Mouse (Mus musculus) stomach, postnatal 0 days (tissue): Measurements from ENCODE around the gene Tbcel. TPM values are rescaled to one million over a fixed set of nuclear protein-coding genes. Genes with fewer than 3 reads are reported as not detected.

Experiments
- ATAC-seq: fragments of 200-750 bp; cut with Nextera tagmentation; 2 replicates; pipeline ENCODE4 v1.8.0; 2017; ENCODE audit not compliant: low FRiP score, low TSS enrichment
- DNase-seq: peaks from one replicate; pipeline ENCODE4 v3.0.0-alpha.2; 2016; ENCODE audit warnings: low spot score
- H3K27ac ChIP-seq: fragments of 300-500 bp; sonication (generic); replicated peaks from 2 replicates; pipeline ENCODE4 v1.5.1; 2014; ENCODE audit warnings: mild to moderate bottlenecking, control low read depth
- H3K27me3 ChIP-seq: fragments of 300-500 bp; sonication (generic); 2 replicates; pipeline ENCODE4 v1.6.1; 2014; ENCODE audit warnings: low read length; ENCODE audit not compliant: control insufficient read depth, insufficient read depth
- H3K36me3 ChIP-seq: fragments of 300-500 bp; sonication (generic); 2 replicates; pipeline ENCODE4 v1.6.1; 2014; ENCODE audit warnings: low read length, mixed read lengths; ENCODE audit not compliant: control insufficient read depth, insufficient read depth
- H3K4me1 ChIP-seq: fragments of 300-500 bp; sonication (generic); replicated peaks from 2 replicates; pipeline ENCODE4 v1.6.1; 2014; ENCODE audit warnings: antibody characterized with exemption; ENCODE audit not compliant: control insufficient read depth, insufficient read depth
- H3K4me2 ChIP-seq: fragments of 300-500 bp; sonication (generic); replicated peaks from 2 replicates; pipeline ENCODE4 v1.6.1; 2014; ENCODE audit warnings: low read depth, mild to moderate bottlenecking, control low read depth, moderate library complexity
- H3K4me3 ChIP-seq: fragments of 300-500 bp; sonication (generic); 2 replicates; pipeline ENCODE4 v1.5.1; 2014; ENCODE audit warnings: low read depth, low read length, control low read depth
- H3K9ac ChIP-seq: fragments of 300-500 bp; sonication (generic); 2 replicates; pipeline ENCODE4 v1.6.1; 2014; ENCODE audit warnings: mild to moderate bottlenecking, low read length, control low read depth, mixed read lengths
- H3K9me3 ChIP-seq: fragments of 300-500 bp; sonication (generic); 2 replicates; pipeline ENCODE4 v1.6.1; 2016; ENCODE audit warnings: low read length; ENCODE audit not compliant: control insufficient read depth
- CTCF ChIP-seq: IDR thresholded peaks from 2 replicates; pipeline ENCODE4 v1.5.1; 2016; ENCODE audit warnings: antibody characterized with exemption, low read depth, mild to moderate bottlenecking, moderate library complexity
- EP300 ChIP-seq: optimal IDR thresholded peaks from 2 replicates; pipeline ENCODE3; 2016; ENCODE audit warnings: antibody characterized with exemption
- WGBS: fragments of 180-500 bp; shearing (Covaris S2); extraction: QIAGEN DNeasy Blood & Tissue Kit; methylation state at CpG from one replicate; pipeline ENCODE4 v1.1.7; 2014; 5-methylcytosine and 5-hydroxymethylcytosine counted together
- polyA plus RNA-seq: library from polyadenylated mRNA; unstranded; fragments of >200 nt; fragmentation: Nextera tagmentation; extraction: Ambion mirVana; gene quantifications from 2 replicates; pipeline ENCODE4 v1.2.1, GENCODE M21; 2015

The Tbcel gene
- polyA plus RNA-seq, 1 experiment from 2014 or later: 3.0 TPM

GRCm38 (mm10) chr9:42496296-42496695, 11.3 kb downstream of the Tbcel start:
- Histone ChIP-seq H3K36me3 (no peaks in the 10 kb centered on the region), H3K27me3 (no peaks in the 10 kb centered on the region), H3K4me3 (no peak overlapping the region), H3K4me1 (no peaks in the 10 kb centered on the region), H3K27ac (no peak overlapping the region), H3K9ac (no peak overlapping the region), H3K9me3 (no peaks in the 10 kb centered on the region), H3K4me2 (no peak overlapping the region)
- 68% methylated on average over 2 of the region's 2 CpGs for WGBS
- no peak for DNase-seq
- TF ChIP-seq EP300 (no peak), CTCF (no peak)
- ATAC-seq: no peak

- no peak for TF ChIP-seq EP300
- no peak for TF ChIP-seq CTCF
- no peak overlapping the region for H3K9ac ChIP-seq
These were observed 15.8 kb downstream of the Tbcel start for GRCm38 (mm10) chr9:42491780-42492179.

GRCm38 (mm10) chr9:42490589-42491382, 16.8 kb downstream of the Tbcel start:
- Histone ChIP-seq H3K27me3 (no peaks in the 10 kb centered on the region), H3K9me3 (no peaks in the 10 kb centered on the region), H3K36me3 (no peaks in the 10 kb centered on the region), H3K4me1 (no peaks in the 10 kb centered on the region), H3K9ac (no peak overlapping the region), H3K4me3 (no peak overlapping the region), H3K27ac (no peak overlapping the region), H3K4me2 (no peak overlapping the region)
- DNase-seq (no peak), ATAC-seq (no peak)
- TF ChIP-seq EP300 (no peak), CTCF (no peak)
- WGBS: 57% methylated on average over 16 of the region's 16 CpGs

More at GRCm38 (mm10) chr9:42491780-42492179, 15.8 kb downstream of the Tbcel start:
- no peak overlapping the region for H3K27ac ChIP-seq
- ATAC-seq (no peak), DNase-seq (no peak)
- H3K36me3 ChIP-seq: no peaks in the 10 kb centered on the region
- no peaks in the 10 kb centered on the region for H3K9me3 ChIP-seq
- WGBS: 85% methylated on average over 9 of the region's 9 CpGs
- no peak overlapping the region for H3K4me2 ChIP-seq
- no peaks in the 10 kb centered on the region for H3K4me1 ChIP-seq
- H3K27me3 ChIP-seq: no peaks in the 10 kb centered on the region
- H3K4me3 ChIP-seq: no peak overlapping the region

- no peak for DNase-seq
- H3K4me1 ChIP-seq: no peaks in the 10 kb centered on the region
- H3K9me3 ChIP-seq: no peaks in the 10 kb centered on the region
- TF ChIP-seq EP300: no peak
- TF ChIP-seq CTCF: no peak
- ATAC-seq: no peak; the same call in 1 of the 2 replicates
- no peak overlapping the region for H3K4me3 ChIP-seq
- H3K36me3 ChIP-seq: no peaks in the 10 kb centered on the region
- H3K27ac ChIP-seq: no peak overlapping the region
- no peak overlapping the region for H3K4me2 ChIP-seq
- H3K27me3 ChIP-seq: no peaks in the 10 kb centered on the region
- 100% methylated on average over 1 of the region's 1 CpGs for WGBS
- H3K9ac ChIP-seq: no peak overlapping the region
These were observed 19.5 kb downstream of the Tbcel start for GRCm38 (mm10) chr9:42488071-42488470.

- H3K27ac ChIP-seq: no peak overlapping the region
- no peaks in the 10 kb centered on the region for H3K36me3 ChIP-seq
- no peaks in the 10 kb centered on the region for H3K27me3 ChIP-seq
- no peak overlapping the region for H3K4me3 ChIP-seq
- no peak overlapping the region for H3K9ac ChIP-seq
- DNase-seq: no peak
- H3K4me2 ChIP-seq: no peak overlapping the region
- TF ChIP-seq EP300 (no peak), CTCF (no peak)
- no peaks in the 10 kb centered on the region for H3K4me1 ChIP-seq
- ATAC-seq: peak; percentile 69
- 25% methylated on average over 4 of the region's 4 CpGs for WGBS
- no peaks in the 10 kb centered on the region for H3K9me3 ChIP-seq
These were observed 20.7 kb downstream of the Tbcel start for GRCm38 (mm10) chr9:42486913-42487312.

- 74% methylated on average over 1 of the region's 1 CpGs for WGBS
- 0 out of 2 replicates have a peak, but pooled peaks have one; percentile 18 for ATAC-seq
- TF ChIP-seq CTCF (no peak), EP300 (no peak)
These were observed 22.9 kb downstream of the Tbcel start for GRCm38 (mm10) chr9:42484667-42485066.

More at GRCm38 (mm10) chr9:42484667-42485066, 22.9 kb downstream of the Tbcel start:
- Histone ChIP-seq H3K4me3 (no peak overlapping the region), H3K36me3 (no peaks in the 10 kb centered on the region), H3K27ac (no peak overlapping the region), H3K9ac (no peak overlapping the region), H3K9me3 (no peaks in the 10 kb centered on the region), H3K27me3 (no peaks in the 10 kb centered on the region), H3K4me2 (no peak overlapping the region), H3K4me1 (no peaks in the 10 kb centered on the region)
- no peak for DNase-seq
